Mouse (Mus musculus): Measurements from ENCODE around the gene Upk3a. TPM values are rescaled to one million over a fixed set of nuclear protein-coding genes. Genes with fewer than 3 reads are reported as not detected.

The Upk3a gene
- total and polyA plus RNA-seq, 2 experiments from 2014 or later, result 0.66 to 3.0 TPM

- H3K4me3 ChIP-seq (ENCODE audit: low read depth, low read length), result no peak overlapping the region
- H3K9me3 ChIP-seq (ENCODE audit: low read length), result no peaks in the 10 kb centered on the region
- peaks cover 28% of the 10 kb centered on the region for H3K36me3 ChIP-seq (ENCODE audit: insufficient read depth, low read length)
- DNase-seq (ENCODE audit: low spot score) (no peak), ATAC-seq (ENCODE audit: low FRiP score) (no peak)
- no peaks in the 10 kb centered on the region for H3K27me3 ChIP-seq (ENCODE audit: insufficient read depth, low read length)
- H3K4me1 ChIP-seq (ENCODE audit: insufficient read depth, low read length), result peaks cover 13% of the 10 kb centered on the region
- no peak for TF ChIP-seq CTCF (IDR thresholded peaks at IDR 0.05)
- 51% methylated on average over 5 of the region's 5 CpGs for WGBS
- H3K27ac ChIP-seq (ENCODE audit: low read depth, low read length), result peak overlapping the region; percentile 72
- no peak overlapping the region for H3K9ac ChIP-seq (replicated peaks; ENCODE audit: low read length, poor library complexity, severe bottlenecking)
- no peak overlapping the region for H3K4me2 ChIP-seq (ENCODE audit: low read depth, low read length, poor library complexity, severe bottlenecking)
These were observed 26.2 kb downstream of the Upk3a start for GRCm38 (mm10) chr15:85043116-85043515.

- no peaks in the 10 kb centered on the region for H3K9me3 ChIP-seq (ENCODE audit: low read length)
- no peak overlapping the region for H3K4me2 ChIP-seq (ENCODE audit: low read depth, low read length, poor library complexity, severe bottlenecking)
- H3K9ac ChIP-seq (replicated peaks; ENCODE audit: low read length, poor library complexity, severe bottlenecking), result no peak overlapping the region
- WGBS, result 78% methylated on average over 5 of the region's 5 CpGs
- H3K27me3 ChIP-seq (ENCODE audit: insufficient read depth, low read length), result no peaks in the 10 kb centered on the region
- TF ChIP-seq CTCF (IDR thresholded peaks at IDR 0.05), result no peak
- H3K4me1 ChIP-seq (ENCODE audit: insufficient read depth, low read length), result peaks cover 11% of the 10 kb centered on the region
- no peak for DNase-seq (ENCODE audit: low spot score)
- H3K36me3 ChIP-seq (ENCODE audit: insufficient read depth, low read length), result peaks cover 34% of the 10 kb centered on the region
- no peak for ATAC-seq (ENCODE audit: low FRiP score)
- peak overlapping the region; percentile 72 for H3K27ac ChIP-seq (ENCODE audit: low read depth, low read length)
- no peak overlapping the region for H3K4me3 ChIP-seq (ENCODE audit: low read depth, low read length)
These were observed 26.8 kb downstream of the Upk3a start for GRCm38 (mm10) chr15:85043761-85044160.

GRCm38 (mm10) chr15:85046230-85046950 is 29.4 kb downstream of the Upk3a start:
- WGBS, result 91% methylated on average over 14 of the region's 14 CpGs
- no peaks in the 10 kb centered on the region for H3K27me3 ChIP-seq (ENCODE audit: insufficient read depth, low read length)
- no peak for TF ChIP-seq CTCF (IDR thresholded peaks at IDR 0.05)

GRCm38 (mm10) chr15:85047865-85048264 is 30.9 kb downstream of the Upk3a start:
- WGBS, result 95% methylated on average over 4 of the region's 4 CpGs

More at GRCm38 (mm10) chr15:85046230-85046950, 29.4 kb downstream of the Upk3a start:
- Histone ChIP-seq H3K9me3 (ENCODE audit: low read length) (no peaks in the 10 kb centered on the region), H3K9ac (replicated peaks; ENCODE audit: low read length, poor library complexity, severe bottlenecking) (no peak overlapping the region), H3K27ac (ENCODE audit: low read depth, low read length) (no peak overlapping the region), H3K36me3 (ENCODE audit: insufficient read depth, low read length) (peaks cover 52% of the 10 kb centered on the region), H3K4me1 (ENCODE audit: insufficient read depth, low read length) (peaks cover 8% of the 10 kb centered on the region; the same call in 1 of the 2 replicates), H3K4me3 (ENCODE audit: low read depth, low read length) (no peak overlapping the region), H3K4me2 (ENCODE audit: low read depth, low read length, poor library complexity, severe bottlenecking) (no peak overlapping the region)
- DNase-seq (ENCODE audit: low spot score) (no peak), ATAC-seq (ENCODE audit: low FRiP score) (no peak)

GRCm38 (mm10) chr15:85049758-85050157 is 32.8 kb downstream of the Upk3a start:
- Histone ChIP-seq H3K36me3 (ENCODE audit: insufficient read depth, low read length) (peaks cover 73% of the 10 kb centered on the region), H3K4me3 (ENCODE audit: low read depth, low read length) (no peak overlapping the region), H3K9me3 (ENCODE audit: low read length) (no peaks in the 10 kb centered on the region), H3K27ac (ENCODE audit: low read depth, low read length) (no peak overlapping the region), H3K27me3 (ENCODE audit: insufficient read depth, low read length) (no peaks in the 10 kb centered on the region), H3K9ac (replicated peaks; ENCODE audit: low read length, poor library complexity, severe bottlenecking) (no peak overlapping the region), H3K4me1 (ENCODE audit: insufficient read depth, low read length) (no peaks in the 10 kb centered on the region), H3K4me2 (ENCODE audit: low read depth, low read length, poor library complexity, severe bottlenecking) (no peak overlapping the region)
- DNase-seq (ENCODE audit: low spot score) (no peak), ATAC-seq (ENCODE audit: low FRiP score) (no peak)
- 88% methylated on average over 1 of the region's 1 CpGs for WGBS
- no peak for TF ChIP-seq CTCF (IDR thresholded peaks at IDR 0.05)

More at GRCm38 (mm10) chr15:85047865-85048264, 30.9 kb downstream of the Upk3a start:
- no peak for TF ChIP-seq CTCF (IDR thresholded peaks at IDR 0.05)
- Histone ChIP-seq H3K9me3 (ENCODE audit: low read length) (no peaks in the 10 kb centered on the region), H3K36me3 (ENCODE audit: insufficient read depth, low read length) (peaks cover 61% of the 10 kb centered on the region), H3K27ac (ENCODE audit: low read depth, low read length) (no peak overlapping the region), H3K9ac (replicated peaks; ENCODE audit: low read length, poor library complexity, severe bottlenecking) (no peak overlapping the region), H3K27me3 (ENCODE audit: insufficient read depth, low read length) (no peaks in the 10 kb centered on the region), H3K4me2 (ENCODE audit: low read depth, low read length, poor library complexity, severe bottlenecking) (no peak overlapping the region), H3K4me1 (ENCODE audit: insufficient read depth, low read length) (peaks cover 3% of the 10 kb centered on the region; the same call in 1 of the 2 replicates), H3K4me3 (ENCODE audit: low read depth, low read length) (no peak overlapping the region)
- no peak for ATAC-seq (ENCODE audit: low FRiP score)
- no peak for DNase-seq (ENCODE audit: low spot score)

GRCm38 (mm10) chr15:85054098-85054497 is 37.2 kb downstream of the Upk3a start:
- no peak overlapping the region for H3K9ac ChIP-seq (replicated peaks; ENCODE audit: low read length, poor library complexity, severe bottlenecking)
- peaks cover 63% of the 10 kb centered on the region for H3K36me3 ChIP-seq (ENCODE audit: insufficient read depth, low read length)
- H3K4me2 ChIP-seq (ENCODE audit: low read depth, low read length, poor library complexity, severe bottlenecking), result no peak overlapping the region
- no peaks in the 10 kb centered on the region for H3K27me3 ChIP-seq (ENCODE audit: insufficient read depth, low read length)
- ATAC-seq (ENCODE audit: low FRiP score) (no peak), DNase-seq (ENCODE audit: low spot score) (no peak)
- H3K4me1 ChIP-seq (ENCODE audit: insufficient read depth, low read length), result no peaks in the 10 kb centered on the region
- H3K27ac ChIP-seq (ENCODE audit: low read depth, low read length), result no peak overlapping the region
- no peak overlapping the region for H3K4me3 ChIP-seq (ENCODE audit: low read depth, low read length)
- 94% methylated on average over 3 of the region's 3 CpGs for WGBS
- H3K9me3 ChIP-seq (ENCODE audit: low read length), result no peaks in the 10 kb centered on the region
- no peak for TF ChIP-seq CTCF (IDR thresholded peaks at IDR 0.05)

All from midbrain, postnatal 0 days (tissue).